Mouse (Mus musculus): ENCODE measurements around the gene Styxl1.

Gene Styxl1

GRCm38 (mm10) chr5:135724536-135725322, 53.5 kb downstream of the Styxl1 start:
- DNase-seq, result no peak

GRCm38 (mm10) chr5:135723165-135723751, 54.9 kb downstream of the Styxl1 start:
- no peak for DNase-seq

- peak; percentile 51 for DNase-seq
These were observed 56.1 kb downstream of the Styxl1 start for GRCm38 (mm10) chr5:135722121-135722520.

DNA sequence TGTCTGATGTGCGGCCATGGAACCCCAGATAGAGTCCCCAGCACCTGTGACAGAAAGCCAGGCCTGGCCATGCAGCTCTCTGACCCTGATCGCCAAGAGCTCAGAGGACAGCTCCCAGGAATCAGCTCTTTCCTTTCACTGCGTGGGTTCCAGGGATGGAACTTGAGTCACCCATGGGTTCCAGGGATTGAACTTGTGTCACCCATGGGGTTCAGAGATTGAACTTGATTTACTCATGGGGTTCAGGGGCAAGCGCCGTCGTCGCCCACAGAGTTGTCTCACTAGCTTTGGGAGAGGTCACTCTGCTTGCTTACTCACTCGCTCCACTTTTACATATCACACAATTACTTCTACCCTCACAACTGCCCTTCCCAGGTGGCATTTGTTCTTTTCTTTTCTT, 57.1 kb downstream of the Styxl1 start:
- DNase-seq, result no peak

DNA sequence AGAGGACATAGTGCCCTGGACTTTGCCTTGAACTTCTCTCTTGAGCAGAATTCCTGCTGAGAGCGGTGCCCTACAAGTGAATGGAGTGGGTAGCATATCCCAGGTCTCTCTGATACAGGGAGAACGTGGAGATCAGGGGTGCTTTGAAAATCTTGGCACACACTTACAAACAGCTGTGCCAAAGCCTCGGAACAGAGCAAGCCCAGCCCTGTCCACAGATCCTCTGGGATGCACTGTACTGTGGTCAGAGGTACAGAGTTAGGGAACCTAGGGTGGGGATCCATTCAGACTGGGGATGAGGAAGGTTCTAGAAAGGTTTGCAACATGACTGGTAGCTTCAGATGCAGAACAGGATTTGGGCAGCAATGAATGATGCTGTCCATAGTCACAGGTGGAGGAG, 58.1 kb downstream of the Styxl1 start:
- no peak for DNase-seq

- DNase-seq, result no peak
These were observed 58.5 kb downstream of the Styxl1 start for GRCm38 (mm10) chr5:135719586-135720120.

GRCm38 (mm10) chr5:135715624-135716023, 62.6 kb downstream of the Styxl1 start:
- no peak for DNase-seq

DNA sequence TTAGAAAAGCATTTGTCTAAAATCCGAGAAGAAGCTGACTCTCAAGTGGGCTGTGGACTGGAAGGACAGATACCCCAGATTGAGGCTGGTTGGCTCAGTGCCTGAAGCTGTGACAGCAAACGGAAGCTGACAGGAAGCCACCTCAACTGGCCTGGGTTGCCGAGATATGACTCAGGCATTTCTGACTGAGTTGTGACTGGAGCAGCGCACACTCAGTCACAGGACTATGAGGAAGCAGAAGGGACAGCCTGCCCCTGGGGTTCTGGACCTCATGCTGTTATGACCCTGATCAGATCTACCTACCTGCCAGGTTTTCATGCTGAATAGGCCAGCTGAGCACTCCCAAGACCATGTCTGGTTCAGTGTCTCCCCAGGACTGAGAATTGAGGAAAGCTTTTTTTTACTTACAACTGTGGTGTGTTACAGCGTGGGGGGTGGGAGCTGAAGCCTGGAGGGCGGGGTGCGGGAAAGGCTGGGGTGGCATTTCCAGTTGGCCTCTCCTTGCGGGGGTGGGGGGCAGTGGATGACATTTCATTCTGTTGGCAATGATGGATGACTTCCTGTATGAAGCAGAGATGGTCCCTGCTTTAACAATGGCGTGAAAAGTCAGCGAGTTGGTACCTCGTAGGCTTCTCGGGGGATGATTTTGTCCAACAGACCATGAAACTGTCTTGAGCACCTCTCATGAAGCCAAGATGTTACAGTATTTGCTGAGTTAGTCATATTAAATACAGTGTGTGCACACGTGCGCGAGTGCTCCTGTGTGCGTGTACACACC, 64.6 kb downstream of the Styxl1 start:
- no peak for DNase-seq

GRCm38 (mm10) chr5:135712803-135713202, 65.4 kb downstream of the Styxl1 start:
- DNase-seq, result no peak

DNA sequence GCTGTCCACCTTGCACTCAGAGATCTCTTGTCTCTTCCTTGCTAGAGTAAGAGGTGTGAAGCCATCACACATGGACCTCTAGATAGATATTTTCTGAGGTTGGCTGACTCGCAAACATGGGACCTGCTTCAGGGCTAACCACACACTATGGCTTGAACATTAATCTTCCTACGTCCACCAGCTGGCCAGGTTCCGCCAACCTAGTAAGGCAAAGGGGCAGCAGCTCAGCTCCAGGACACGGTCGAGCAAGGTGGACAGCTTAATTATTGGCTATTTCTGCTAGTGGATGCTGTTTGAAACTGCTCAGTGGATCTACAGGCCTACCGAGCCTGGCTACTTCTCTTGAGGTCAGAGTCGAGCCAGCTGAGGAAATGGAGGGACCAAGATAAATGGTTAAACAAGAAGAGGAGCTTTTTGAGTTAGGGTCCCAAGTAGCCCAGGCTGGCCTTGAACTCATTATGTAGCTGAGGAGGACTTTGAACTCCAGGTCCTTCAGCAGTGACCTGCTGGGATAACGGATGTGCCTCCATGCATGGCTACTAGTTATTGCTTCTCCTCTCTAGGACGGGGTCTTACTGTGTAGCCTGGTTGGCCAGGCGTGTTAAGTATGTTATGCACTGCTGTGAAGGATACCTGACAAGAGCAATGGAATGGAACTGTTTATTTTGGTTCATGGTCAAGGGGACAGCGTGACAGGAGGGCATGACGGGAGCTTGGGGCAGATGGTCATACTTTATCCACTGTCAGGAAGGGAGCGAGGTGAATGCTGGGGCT, 66.4 kb downstream of the Styxl1 start:
- DNase-seq, result no peak

DNA sequence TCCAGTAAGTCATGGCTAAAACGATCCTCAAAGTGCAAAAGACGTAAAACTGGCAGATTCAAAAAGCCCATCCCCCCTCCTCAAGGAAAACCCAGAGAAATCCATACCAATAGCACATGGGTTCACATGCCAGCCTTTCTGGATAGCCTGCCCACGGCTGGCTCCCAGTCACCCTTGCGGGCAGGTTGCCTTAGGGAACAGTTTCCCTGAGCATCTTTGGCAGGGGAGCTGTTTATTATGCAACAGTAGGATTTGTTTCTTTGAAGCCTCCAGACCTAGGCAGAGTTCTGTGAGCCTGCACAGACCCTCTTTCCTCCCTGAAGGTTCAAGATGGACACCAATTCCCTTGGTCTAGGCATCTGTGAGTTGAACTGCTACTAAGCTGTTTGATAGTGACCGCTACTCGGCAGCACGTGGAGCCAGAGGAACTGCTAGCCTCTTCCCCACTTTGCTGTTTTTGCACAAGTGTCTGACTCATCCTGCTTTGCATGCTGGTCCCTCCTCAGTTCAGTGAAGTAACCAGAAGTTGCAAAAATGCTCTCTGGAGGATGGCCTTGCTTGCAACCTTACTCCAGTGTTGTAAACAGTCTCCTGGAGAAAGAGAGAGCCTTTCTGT, 67.5 kb downstream of the Styxl1 start:
- DNase-seq, result no peak

GRCm38 (mm10) chr5:135709716-135710115, 68.5 kb downstream of the Styxl1 start:
- no peak for DNase-seq

- DNase-seq, result no peak
These were observed 70.3 kb downstream of the Styxl1 start for GRCm38 (mm10) chr5:135707855-135708254.

- no peak for DNase-seq
These were observed 71.1 kb downstream of the Styxl1 start for GRCm38 (mm10) chr5:135707039-135707438.

DNA sequence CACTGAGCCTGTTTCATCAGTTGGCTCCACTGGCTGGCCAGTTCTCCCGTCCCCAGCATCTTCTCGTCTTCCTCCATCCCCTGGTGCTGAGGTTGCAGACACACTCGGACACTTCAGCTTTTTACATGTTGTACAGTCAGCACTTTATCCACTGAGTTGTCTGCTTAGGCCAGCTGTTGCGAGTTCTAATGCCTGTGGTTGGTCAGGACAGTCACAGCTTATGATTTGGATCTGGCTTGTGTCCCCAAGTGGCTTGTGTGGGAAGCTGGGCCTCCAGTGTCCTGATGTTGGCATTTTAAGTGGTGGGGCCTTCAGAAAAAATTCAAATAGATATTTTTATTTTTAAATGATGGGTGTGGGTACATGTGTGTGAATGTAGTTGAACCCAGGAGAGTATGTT, 72.8 kb downstream of the Styxl1 start:
- DNase-seq, result no peak

DNA sequence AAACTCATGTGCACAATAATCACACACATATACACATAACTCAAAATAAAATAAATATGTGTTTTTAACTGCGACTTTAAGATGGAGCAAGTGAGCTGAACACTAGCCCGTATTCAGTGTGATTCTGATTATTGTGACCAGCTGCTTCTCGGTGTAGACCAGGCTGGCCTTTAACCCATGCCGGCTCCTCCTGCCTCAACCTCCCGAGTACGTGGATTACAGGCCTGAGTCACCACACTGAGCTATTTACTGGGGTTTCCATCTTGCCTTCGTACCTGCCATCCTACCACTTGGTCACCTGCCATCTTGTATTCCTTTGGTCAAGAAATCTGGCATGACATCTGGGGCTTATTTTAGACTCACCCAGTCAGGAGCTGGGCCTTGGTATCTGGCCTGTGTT, 74.8 kb downstream of the Styxl1 start:
- no peak for DNase-seq

GRCm38 (mm10) chr5:135702682-135703192, 75.4 kb downstream of the Styxl1 start:
- no peak for DNase-seq

DNA sequence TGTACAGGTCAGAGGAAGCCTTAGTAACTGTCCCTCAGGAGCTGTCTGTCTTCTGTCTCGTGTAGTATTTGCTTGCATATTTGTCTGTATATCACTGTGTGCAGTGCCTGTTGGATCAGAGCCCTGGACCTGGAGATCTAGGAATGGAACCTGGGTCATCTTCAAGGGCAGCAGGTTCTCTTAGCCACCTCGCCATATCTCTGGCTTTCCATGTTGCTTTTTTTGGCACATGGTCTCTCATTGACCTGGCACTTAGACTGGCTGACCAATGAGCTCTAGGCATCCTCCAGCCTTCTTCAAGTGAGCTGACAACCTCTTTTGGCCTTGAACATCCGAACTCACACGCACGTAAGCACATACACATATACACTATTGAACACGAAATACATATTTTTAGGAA, 76.0 kb downstream of the Styxl1 start:
- no peak for DNase-seq

DNA sequence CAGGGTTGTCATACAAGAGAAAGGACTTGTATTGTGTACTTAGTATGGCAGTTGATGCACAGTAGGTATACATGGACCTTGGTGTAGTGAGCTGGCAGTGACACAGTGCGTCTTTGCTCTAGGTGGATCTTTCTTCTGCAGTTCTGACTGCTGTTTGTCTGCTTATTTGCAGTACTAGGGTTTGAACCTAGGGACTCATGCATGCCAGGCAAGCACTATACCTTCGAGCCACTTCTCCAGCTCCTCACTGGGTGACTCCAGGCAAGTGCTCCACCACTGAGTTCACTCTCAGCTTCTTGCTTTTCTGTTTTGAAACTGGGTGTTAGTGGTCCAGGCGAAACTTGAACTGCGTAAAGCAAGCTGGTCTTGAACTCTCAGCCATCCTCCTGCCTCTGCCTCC, 76.6 kb downstream of the Styxl1 start:
- DNase-seq, result no peak

GRCm38 (mm10) chr5:135697711-135698111, 80.5 kb downstream of the Styxl1 start:
- DNase-seq, result no peak
